Mouse (Mus musculus) cerebral cortex, adult 2 months (tissue): Measurements from ENCODE around the gene Adamts12.

ENCODE experiments used
- WGBS: fragments of 180-500 bp; shearing (Covaris S2); methylation state at CpG from one replicate; pipeline ENCODE4 v1.1.7; 2018; 5-methylcytosine and 5-hydroxymethylcytosine counted together

Adamts12 gene

GRCm38 (mm10) chr15:11064558-11065411 is at the start of gene Adamts12:
Gene Adamts12 (plus strand): TSS chr15:11064790.
- WGBS: 9% methylated on average over 25 of the region's 25 CpGs

- 66% methylated on average over 2 of the region's 2 CpGs for whole genome bisulfite sequencing
These were observed 49.7 kb upstream of the Adamts12 start for GRCm38 (mm10) chr15:11014931-11015330.

- WGBS: 81% methylated on average over 4 of the region's 4 CpGs
These were observed 37.6 kb upstream of the Adamts12 start for GRCm38 (mm10) chr15:11026801-11027561.

GRCm38 (mm10) chr15:11030188-11030587 is 34.4 kb upstream of the Adamts12 start:
- WGBS: 67% methylated on average over 3 of the region's 3 CpGs

- 6% methylated on average over 34 of the region's 34 CpGs for WGBS
These were observed 28.6 kb upstream of the Adamts12 start for GRCm38 (mm10) chr15:11035947-11036474.

- WGBS: 2% methylated on average over 49 of the region's 49 CpGs
These were observed 27.8 kb upstream of the Adamts12 start for GRCm38 (mm10) chr15:11036535-11037375.

- WGBS: 3% methylated on average over 8 of the region's 8 CpGs
These were observed 27.3 kb upstream of the Adamts12 start for GRCm38 (mm10) chr15:11037376-11037695.

- 1% methylated on average over 16 of the region's 16 CpGs for WGBS
These were observed 26.9 kb upstream of the Adamts12 start, which contains the start of gene Rxfp3 for GRCm38 (mm10) chr15:11037711-11038110. Gene Rxfp3 (minus strand): TSS chr15:11037991.

GRCm38 (mm10) chr15:11038476-11038875 is 26.1 kb upstream of the Adamts12 start:
- WGBS: 3% methylated on average over 12 of the region's 12 CpGs

- WGBS: 79% methylated on average over 5 of the region's 5 CpGs
These were observed 24.5 kb upstream of the Adamts12 start for GRCm38 (mm10) chr15:11040067-11040466.

- WGBS: 93% methylated on average over 2 of the region's 2 CpGs
These were observed 23.4 kb upstream of the Adamts12 start for GRCm38 (mm10) chr15:11041229-11041628.

- 82% methylated on average over 5 of the region's 5 CpGs for WGBS
These were observed 21.8 kb upstream of the Adamts12 start for GRCm38 (mm10) chr15:11042828-11043227.

GRCm38 (mm10) chr15:11053678-11054439 is 10.7 kb upstream of the Adamts12 start:
- 65% methylated on average over 10 of the region's 10 CpGs for WGBS

- 59% methylated on average over 7 of the region's 7 CpGs for WGBS
These were observed 10.0 kb upstream of the Adamts12 start for GRCm38 (mm10) chr15:11054440-11055080.

GRCm38 (mm10) chr15:11062903-11063302 is 1.7 kb upstream of the Adamts12 start:
- 84% methylated on average over 1 of the region's 1 CpGs for WGBS

GRCm38 (mm10) chr15:11064160-11064557 is 431 bp upstream of the Adamts12 start:
- WGBS: 46% methylated on average over 2 of the region's 2 CpGs

- 15% methylated on average over 9 of the region's 9 CpGs for WGBS
These were observed 1.1 kb downstream of the Adamts12 start for GRCm38 (mm10) chr15:11065528-11066171.

- 31% methylated on average over 5 of the region's 5 CpGs for WGBS
These were observed 1.7 kb downstream of the Adamts12 start for GRCm38 (mm10) chr15:11066299-11066698.

GRCm38 (mm10) chr15:11067891-11068290 is 3.3 kb downstream of the Adamts12 start:
- WGBS: 82% methylated on average over 7 of the region's 7 CpGs
